Mouse (Mus musculus) midbrain, embryonic 16.5 days (tissue): ENCODE data around the gene Fam241b. TPM values are rescaled to one million over a fixed set of nuclear protein-coding genes. Genes with fewer than 3 reads are reported as not detected.

Experiments used
- ATAC-seq: fragments of 200-750 bp; cut with Nextera tagmentation; 2 replicates; pipeline ENCODE4 v1.8.0; 2017; ENCODE audit warnings: moderate TSS enrichment
- H3K27ac ChIP-seq: fragments of 300-500 bp; sonication (generic); 2 replicates; pipeline ENCODE4 v1.5.1; 2014; ENCODE audit warnings: mild to moderate bottlenecking, low read length, mixed read lengths
- H3K27me3 ChIP-seq: fragments of 300-500 bp; sonication (generic); 2 replicates; pipeline ENCODE4 v1.6.1; 2014; ENCODE audit warnings: low read depth, low read length, mixed read lengths; ENCODE audit not compliant: control insufficient read depth, insufficient read depth
- H3K36me3 ChIP-seq: fragments of 300-500 bp; sonication (generic); 2 replicates; pipeline ENCODE4 v1.6.1; 2014; ENCODE audit warnings: mild to moderate bottlenecking, low read length, moderate library complexity, mixed read lengths; ENCODE audit not compliant: control insufficient read depth, insufficient read depth
- H3K4me1 ChIP-seq: fragments of 300-500 bp; sonication (generic); 2 replicates; pipeline ENCODE4 v1.6.1; 2014; ENCODE audit warnings: mild to moderate bottlenecking, low read length, mixed read lengths; ENCODE audit not compliant: control insufficient read depth, insufficient read depth
- H3K4me2 ChIP-seq: fragments of 300-500 bp; sonication (generic); 2 replicates; pipeline ENCODE4 v1.6.1; 2014; ENCODE audit warnings: mild to moderate bottlenecking, low read length, mixed read lengths
- H3K4me3 ChIP-seq: fragments of 300-500 bp; sonication (generic); 2 replicates; pipeline ENCODE4 v1.5.1; 2014; ENCODE audit warnings: low read depth, mild to moderate bottlenecking, low read length, moderate library complexity, mixed read lengths
- H3K9ac ChIP-seq: fragments of 300-500 bp; sonication (generic); 2 replicates; pipeline ENCODE4 v1.6.1; 2014; ENCODE audit warnings: low read depth, low read length, mixed read lengths
- H3K9me3 ChIP-seq: fragments of 300-500 bp; sonication (generic); replicated peaks from 2 replicates; pipeline ENCODE4 v1.6.1; 2014; ENCODE audit warnings: mild to moderate bottlenecking, low read length, mixed read lengths; ENCODE audit not compliant: control insufficient read depth, poor library complexity, severe bottlenecking
- WGBS: fragments of 180-500 bp; shearing (Covaris S2); extraction: QIAGEN DNeasy Blood & Tissue Kit; methylation state at CpG from one replicate; pipeline ENCODE4 v1.1.7; 2014; 5-methylcytosine and 5-hydroxymethylcytosine counted together
- polyA plus RNA-seq: library from polyadenylated mRNA; unstranded; fragments of >200 nt; fragmentation: Nextera tagmentation; extraction: Ambion mirVana; gene quantifications from 2 replicates; pipeline ENCODE4 v1.2.1, GENCODE M21; 2015

Gene Fam241b
- polyA plus RNA-seq, 1 experiment from 2014 or later = 236 TPM

- no peaks in the 10 kb centered on the region for H3K36me3 ChIP-seq
- H3K9ac ChIP-seq = peak overlapping the region; percentile 88
- peak overlapping the region; percentile 79 for H3K4me3 ChIP-seq
- peaks cover 15% of the 10 kb centered on the region for H3K4me1 ChIP-seq
- H3K27ac ChIP-seq = peak overlapping the region; percentile 29; the same call in 1 of the 2 replicates
- H3K27me3 ChIP-seq = no peaks in the 10 kb centered on the region
- 40% methylated on average over 6 of the region's 6 CpGs for WGBS
- peak; percentile 49 for ATAC-seq
- H3K9me3 ChIP-seq = no peaks in the 10 kb centered on the region
- peak overlapping the region; percentile 86 for H3K4me2 ChIP-seq
Observed at GRCm38 (mm10) chr10:62111207-62111576, 32.5 kb downstream of the Fam241b start.

GRCm38 (mm10) chr10:62110504-62111206, 33.1 kb downstream of the Fam241b start:
- Histone ChIP-seq H3K9me3 (no peaks in the 10 kb centered on the region), H3K4me2 (peak overlapping the region; percentile 86), H3K27me3 (no peaks in the 10 kb centered on the region), H3K4me1 (peaks cover 15% of the 10 kb centered on the region), H3K4me3 (peak overlapping the region; percentile 79), H3K9ac (peak overlapping the region; percentile 88), H3K27ac (peak overlapping the region; percentile 29; the same call in 1 of the 2 replicates), H3K36me3 (no peaks in the 10 kb centered on the region)
- peak; percentile 87 for ATAC-seq
- WGBS = under 1% methylated on average over 57 of the region's 57 CpGs

GRCm38 (mm10) chr10:62107048-62107447, 36.7 kb downstream of the Fam241b start:
- no peak for ATAC-seq
- Histone ChIP-seq H3K4me1 (peaks cover 15% of the 10 kb centered on the region), H3K9ac (no peak overlapping the region), H3K9me3 (no peaks in the 10 kb centered on the region), H3K27me3 (no peaks in the 10 kb centered on the region), H3K4me2 (no peak overlapping the region), H3K27ac (no peak overlapping the region), H3K4me3 (no peak overlapping the region), H3K36me3 (no peaks in the 10 kb centered on the region)
- WGBS = 64% methylated on average over 9 of the region's 9 CpGs

GRCm38 (mm10) chr10:62104835-62105576, 38.7 kb downstream of the Fam241b start:
- WGBS = 27% methylated on average over 7 of the region's 7 CpGs
- ATAC-seq = no peak
- 0 out of 2 replicates have a peak overlapping the region, but pooled peaks have one; percentile 11 for H3K9ac ChIP-seq

GRCm38 (mm10) chr10:62101504-62102439, 41.9 kb downstream of the Fam241b start:
- Histone ChIP-seq H3K4me2 (peak overlapping the region; percentile 30; the same call in 1 of the 2 replicates), H3K27ac (peak overlapping the region; percentile 97), H3K4me1 (peaks cover 24% of the 10 kb centered on the region), H3K9ac (no peak overlapping the region), H3K4me3 (no peak overlapping the region), H3K27me3 (no peaks in the 10 kb centered on the region), H3K9me3 (no peaks in the 10 kb centered on the region), H3K36me3 (no peaks in the 10 kb centered on the region)
- WGBS = 6% methylated on average over 7 of the region's 7 CpGs
- ATAC-seq = peak; percentile 87

More at GRCm38 (mm10) chr10:62104835-62105576, 38.7 kb downstream of the Fam241b start:
- H3K4me1 ChIP-seq = peaks cover 25% of the 10 kb centered on the region
- no peak overlapping the region for H3K4me3 ChIP-seq
- no peaks in the 10 kb centered on the region for H3K9me3 ChIP-seq
- H3K4me2 ChIP-seq = no peak overlapping the region
- no peaks in the 10 kb centered on the region for H3K27me3 ChIP-seq
- H3K36me3 ChIP-seq = no peaks in the 10 kb centered on the region
- no peak overlapping the region for H3K27ac ChIP-seq

- peaks cover 24% of the 10 kb centered on the region for H3K4me1 ChIP-seq
- WGBS = 32% methylated on average over 10 of the region's 10 CpGs
- H3K9me3 ChIP-seq = no peaks in the 10 kb centered on the region
- no peak overlapping the region for H3K9ac ChIP-seq
- no peaks in the 10 kb centered on the region for H3K36me3 ChIP-seq
- H3K4me3 ChIP-seq = no peak overlapping the region
- ATAC-seq = peak; percentile 76
- H3K27me3 ChIP-seq = no peaks in the 10 kb centered on the region
- no peak overlapping the region for H3K4me2 ChIP-seq
- peak overlapping the region; percentile 97 for H3K27ac ChIP-seq
Observed at GRCm38 (mm10) chr10:62099749-62100403, 43.8 kb downstream of the Fam241b start.

- 86% methylated on average over 6 of the region's 6 CpGs for WGBS
- Histone ChIP-seq H3K36me3 (no peaks in the 10 kb centered on the region), H3K9ac (no peak overlapping the region), H3K27ac (no peak overlapping the region), H3K4me2 (no peak overlapping the region), H3K27me3 (no peaks in the 10 kb centered on the region), H3K9me3 (no peaks in the 10 kb centered on the region), H3K4me3 (no peak overlapping the region), H3K4me1 (peaks cover under 1% of the 10 kb centered on the region; the same call in 1 of the 2 replicates)
- no peak for ATAC-seq
Observed at GRCm38 (mm10) chr10:62094401-62094800, 49.3 kb downstream of the Fam241b start.

- no peak overlapping the region for H3K4me2 ChIP-seq
- no peaks in the 10 kb centered on the region for H3K36me3 ChIP-seq
- no peaks in the 10 kb centered on the region for H3K27me3 ChIP-seq
- H3K9ac ChIP-seq = no peak overlapping the region
- no peak overlapping the region for H3K4me3 ChIP-seq
- WGBS = 81% methylated on average over 7 of the region's 7 CpGs
- no peaks in the 10 kb centered on the region; the same call in 1 of the 2 replicates for H3K4me1 ChIP-seq
- no peak overlapping the region for H3K27ac ChIP-seq
- H3K9me3 ChIP-seq = no peaks in the 10 kb centered on the region
- ATAC-seq = no peak
Observed at GRCm38 (mm10) chr10:62093903-62094302, 49.8 kb downstream of the Fam241b start.
